Mouse (Mus musculus) heart, postnatal 10 days (tissue): Measurements from ENCODE around the gene Fancc. TPM values are rescaled to one million over a fixed set of nuclear protein-coding genes. Genes with fewer than 3 reads are reported as not detected.

Experiments used
- DNase-seq, 2 experiments: peaks; one replicate each; pipeline ENCODE4 v3.0.0; 2021
- intact Hi-C: fragments of 180-260 bp; cut with DNase I; formaldehyde crosslinking; loops from one replicate; pipeline ENCODE4 v1.15.1; 2025
- total RNA-seq, 2 experiments: library from RNA; stranded (reverse); gene quantifications; 2 replicates each; pipeline ENCODE4 v1.2.3; 2021

Fancc gene
- total RNA-seq, 2 experiments from 2014 or later: 7.4 to 9.6 TPM

GRCm38 (mm10) chr13:63276389-63276788, 220.7 kb downstream of the Fancc start:
- intact Hi-C loops: loop anchor here (2.0 kb wide), 1 partner anchor 16 kb away; no protein-coding TSS in a partner anchor
- no peak for DNase-seq

DNA sequence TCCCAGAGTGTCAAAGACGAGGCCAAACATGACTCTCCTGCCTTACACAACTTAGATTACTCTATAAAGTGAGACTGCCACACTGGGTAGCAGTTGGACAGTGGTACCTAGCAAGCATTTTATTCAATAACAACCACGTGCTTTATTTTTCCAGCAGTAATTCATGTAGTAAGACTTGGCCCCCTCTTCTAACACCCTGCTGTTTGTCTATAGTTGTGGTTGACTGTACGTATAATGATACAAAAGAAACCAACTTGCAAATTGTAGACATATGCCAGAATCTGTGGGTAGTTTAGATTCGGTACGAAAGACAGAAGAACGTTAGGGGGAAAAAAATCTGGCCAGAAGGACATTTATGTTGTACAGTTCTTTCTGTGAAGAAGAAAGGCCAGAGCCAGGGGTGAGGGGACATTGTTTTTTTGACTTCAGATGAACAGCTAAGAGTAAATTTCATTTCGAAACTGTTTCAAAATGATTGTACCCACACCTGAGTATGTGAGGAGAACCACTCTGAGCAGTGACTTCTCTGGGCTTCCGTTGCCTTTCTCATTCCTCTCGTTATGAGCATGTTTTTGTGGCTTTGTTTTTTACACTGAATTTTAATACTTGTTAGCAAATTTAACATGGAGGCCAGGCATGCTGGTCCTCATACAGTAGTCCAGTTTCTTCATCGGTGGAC, 222.5 kb downstream of the Fancc start:
- no peak for DNase-seq
- intact Hi-C loops: no loop called here

DNA sequence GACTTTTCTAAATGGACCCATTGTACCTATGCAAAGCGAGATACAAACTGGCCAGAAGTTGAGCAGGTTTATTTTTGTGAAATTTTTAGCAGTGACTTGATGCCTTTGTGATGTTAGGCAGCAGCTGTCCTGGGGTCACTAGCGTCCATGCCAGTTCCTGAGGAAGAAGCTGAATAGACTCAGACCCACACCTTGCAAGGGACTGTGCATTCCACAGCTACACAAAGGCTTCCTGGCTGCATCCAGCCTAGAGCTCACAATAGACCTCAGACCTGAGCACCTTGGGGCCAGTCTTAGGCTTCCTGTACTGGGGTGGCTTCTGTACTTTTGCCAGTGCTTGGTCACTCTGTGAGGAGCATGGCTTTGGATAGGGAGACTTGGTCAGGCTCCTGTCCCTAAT, 223.2 kb downstream of the Fancc start:
- no peak for DNase-seq
- intact Hi-C loops: loop anchor here (2.0 kb wide), 1 partner anchor 33 kb away; no protein-coding TSS in a partner anchor

GRCm38 (mm10) chr13:63272602-63273229, 224.4 kb downstream of the Fancc start:
- intact Hi-C loops: loop anchor here (2.0 kb wide), 1 partner anchor 32 kb away; no protein-coding TSS in a partner anchor
- peak; percentile 75 to 80 for DNase-seq

- intact Hi-C loops: loop anchor here (2.0 kb wide), 1 partner anchor 31 kb away; no protein-coding TSS in a partner anchor
- DNase-seq: no peak
Measured at GRCm38 (mm10) chr13:63272017-63272601, 225.0 kb downstream of the Fancc start.

- no peak for DNase-seq
- intact Hi-C loops: no loop called here
Measured at GRCm38 (mm10) chr13:63270191-63270590, 226.9 kb downstream of the Fancc start.

DNA sequence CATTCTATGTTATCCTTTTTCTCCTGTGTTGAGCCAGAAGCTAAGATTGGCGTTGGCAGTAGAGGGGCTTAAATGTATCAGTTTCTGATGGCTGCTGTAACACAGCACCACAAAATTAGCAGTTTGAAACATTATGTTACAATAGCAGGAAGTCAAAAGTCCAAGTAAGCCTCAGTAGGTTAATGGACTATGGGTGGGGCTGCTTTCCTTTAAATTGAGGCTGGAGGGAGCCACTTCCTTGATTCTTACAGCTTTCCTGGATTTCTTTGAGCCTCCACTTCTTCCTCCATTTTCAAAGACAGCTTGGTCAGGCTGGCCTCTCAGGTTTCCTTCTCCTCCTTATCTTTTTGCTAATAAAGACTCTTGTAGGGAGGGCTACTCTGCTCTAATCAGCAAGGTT, 228.3 kb downstream of the Fancc start:
- intact Hi-C loops: no loop called here

GRCm38 (mm10) chr13:63268371-63268770, 228.7 kb downstream of the Fancc start:
- intact Hi-C loops: no loop called here
- no peak for DNase-seq

More for the DNA sequence above, 228.3 kb downstream of the Fancc start:
- DNase-seq: no peak

- intact Hi-C loops: no loop called here
- DNase-seq: no peak
Measured at GRCm38 (mm10) chr13:63262168-63262957, 234.7 kb downstream of the Fancc start.

- DNase-seq: no peak
- intact Hi-C loops: loop anchor here (2.0 kb wide), 1 partner anchor 15 kb away; no protein-coding TSS in a partner anchor
Measured at GRCm38 (mm10) chr13:63261676-63262075, 235.4 kb downstream of the Fancc start.

GRCm38 (mm10) chr13:63260753-63261631, 236.1 kb downstream of the Fancc start:
- peak; percentile 66 to 70 for DNase-seq

DNA sequence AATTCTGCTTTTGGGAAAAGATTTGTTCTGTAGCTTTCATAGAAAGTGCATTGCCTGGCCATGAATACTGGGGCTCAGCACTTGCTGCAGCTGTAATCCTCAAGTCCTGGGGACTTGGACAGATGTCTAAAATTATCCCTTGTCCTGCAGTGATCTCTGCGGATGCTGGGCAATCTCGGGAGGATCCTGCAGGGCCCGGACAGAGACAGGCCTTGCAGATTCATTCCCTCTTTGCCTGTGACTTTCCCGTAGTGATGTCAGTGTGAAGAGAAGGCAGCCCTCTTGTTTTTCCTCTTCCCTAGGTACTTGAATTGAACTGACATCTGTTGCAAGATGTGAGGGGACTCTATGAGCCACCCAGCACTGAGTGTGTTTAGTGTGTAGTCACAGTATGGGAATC, 236.9 kb downstream of the Fancc start:
- intact Hi-C loops: loop anchor here (2.0 kb wide), 1 partner anchor 17 kb away; no protein-coding TSS in a partner anchor
- DNase-seq: no peak

More at GRCm38 (mm10) chr13:63260753-63261631, 236.1 kb downstream of the Fancc start:
- intact Hi-C loops: loop anchor here (2.0 kb wide), 1 partner anchor 16 kb away; no protein-coding TSS in a partner anchor

DNA sequence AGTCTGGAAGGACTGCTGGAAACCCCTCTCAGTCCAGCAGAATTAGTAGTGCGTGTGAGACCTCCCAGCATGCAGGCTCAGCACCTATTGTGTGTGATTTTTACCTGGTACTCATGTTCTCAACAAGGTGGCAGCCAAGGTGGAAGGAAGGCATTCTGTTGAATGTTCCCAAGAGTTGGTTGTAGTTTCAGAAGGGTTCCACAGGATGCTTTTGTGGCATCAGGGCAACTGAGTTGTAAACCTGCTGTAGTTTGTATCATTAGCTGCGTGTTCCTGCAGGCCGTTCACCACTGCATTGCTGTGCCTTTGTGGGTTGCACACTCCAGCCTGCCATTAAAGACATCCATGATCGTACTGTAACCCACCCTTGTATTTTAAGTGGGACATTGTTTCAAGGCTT, 238.4 kb downstream of the Fancc start:
- intact Hi-C loops: loop anchor here (5.0 kb wide), 2 partner anchors 74 to 211 kb away; no protein-coding TSS in a partner anchor
- DNase-seq: no peak

DNA sequence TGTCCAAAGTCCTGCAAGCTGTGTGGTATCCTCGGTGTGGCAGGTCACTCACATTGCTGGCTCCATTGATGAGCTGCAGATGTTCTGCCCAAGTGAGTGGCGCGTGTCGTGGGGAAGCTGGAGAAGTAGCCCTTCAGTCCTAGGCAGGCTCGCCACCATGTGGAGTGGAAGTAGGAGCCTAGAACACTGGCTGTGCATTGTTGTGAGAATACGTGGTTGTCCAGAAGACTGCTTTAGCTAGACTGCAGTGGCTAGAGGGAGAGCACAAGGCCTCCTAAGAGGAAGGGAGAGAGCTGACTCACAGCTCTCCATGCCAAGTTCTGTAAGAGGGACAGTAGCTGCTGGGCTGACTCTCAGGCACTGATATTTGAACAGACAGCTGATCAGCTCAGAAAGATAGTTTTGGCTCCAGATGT, 238.9 kb downstream of the Fancc start:
- intact Hi-C loops: loop anchor here (5.0 kb wide), 2 partner anchors 74 to 211 kb away; no protein-coding TSS in a partner anchor
- peak in 1 of 2 experiments; percentile 64 for DNase-seq

DNA sequence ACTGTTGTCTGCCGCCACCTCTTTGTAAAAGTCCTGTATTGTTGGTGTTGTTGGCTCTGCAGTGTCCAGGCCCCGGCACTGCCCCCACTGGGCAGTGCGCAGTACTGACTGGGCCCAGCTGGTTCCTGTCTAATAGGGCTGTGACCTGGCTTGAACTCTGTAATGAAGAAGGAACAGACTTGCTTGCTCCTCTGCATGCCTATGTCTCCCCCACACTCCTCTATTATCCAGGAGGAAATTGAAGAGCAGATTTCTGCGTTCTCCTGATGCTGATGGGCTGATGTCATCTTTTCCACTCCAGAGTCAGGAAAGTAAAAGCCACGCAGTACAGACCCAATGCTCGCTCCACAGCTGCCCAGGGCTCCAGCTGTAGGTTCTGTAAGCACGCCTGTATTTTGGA, 240.3 kb downstream of the Fancc start:
- peak; percentile 80 to 86 for DNase-seq
- intact Hi-C loops: loop anchor here (5.0 kb wide), 2 partner anchors 75 to 210 kb away; no protein-coding TSS in a partner anchor

GRCm38 (mm10) chr13:63256146-63256545, 240.9 kb downstream of the Fancc start:
- intact Hi-C loops: loop anchor here (5.0 kb wide), 2 partner anchors 76 to 209 kb away; no protein-coding TSS in a partner anchor
- no peak for DNase-seq

DNA sequence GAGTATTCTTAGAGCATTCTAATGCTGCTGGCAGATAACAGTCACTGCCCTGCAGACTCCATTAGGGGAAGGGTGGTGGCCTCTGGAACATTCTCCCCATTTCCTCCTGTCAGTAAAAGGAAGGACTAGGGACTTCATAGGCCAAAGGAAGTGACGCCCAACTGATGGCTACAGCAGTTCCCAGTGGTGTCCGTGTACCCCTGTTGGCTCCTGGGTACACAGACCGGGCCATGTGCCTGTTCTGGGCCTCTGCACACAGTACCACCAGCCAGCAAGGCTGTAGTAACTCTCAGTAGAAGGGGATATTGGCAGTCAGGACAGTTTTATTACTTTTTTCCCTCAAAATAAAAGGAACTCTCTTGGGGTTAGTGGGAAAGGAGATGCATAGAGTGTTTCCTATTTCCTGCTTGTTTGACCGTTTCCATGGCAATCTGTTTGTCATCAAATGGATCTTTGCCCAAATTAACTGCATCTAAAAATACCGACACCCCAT, 241.5 kb downstream of the Fancc start:
- intact Hi-C loops: loop anchor here (5.0 kb wide), 2 partner anchors 77 to 208 kb away; no protein-coding TSS in a partner anchor

GRCm38 (mm10) chr13:63253886-63254636, 243.0 kb downstream of the Fancc start:
- no peak for DNase-seq
- intact Hi-C loops: no loop called here

More for the DNA sequence above, 241.5 kb downstream of the Fancc start:
- peak; percentile 68 to 73 for DNase-seq
